Mouse (Mus musculus) CH12.LX (cell line): ENCODE measurements at regions not wholly inside any gene's neighbourhood (a gene's known extent, or its start where the extent isn't known, plus 50 kb on each side); places are given as distances from the start of the nearest gene placed in this dataset.

Experiments used
- DNase-seq: peaks from one replicate; pipeline ENCODE4 v3.0.0-alpha.2; 2013; ENCODE audit errors: extremely low read depth
- H3K27ac ChIP-seq: 2 replicates; pipeline ENCODE4 v1.5.1; 2012; ENCODE audit warnings: low read depth, mild to moderate bottlenecking, control low read depth, moderate library complexity; ENCODE audit not compliant: insufficient read depth
- H3K27me3 ChIP-seq: replicated peaks from 2 replicates; pipeline ENCODE3; 2012; ENCODE audit warnings: inconsistent platforms
- H3K36me3 ChIP-seq, 2 experiments: replicated peaks in 1 of 2; 2 replicates each; pipeline versions ENCODE3 to v1.6.1; 2012; ENCODE audit warnings: inconsistent platforms in 1 of 2, low read length in 1 of 2, mild to moderate bottlenecking in 1 of 2, mixed read lengths in 1 of 2, moderate library complexity in 1 of 2; ENCODE audit not compliant: control insufficient read depth in 1 of 2, insufficient read depth in 1 of 2
- H3K4me1 ChIP-seq, 2 experiments: 2 replicates each; pipeline ENCODE4 v1.6.1; 2012; ENCODE audit warnings: inconsistent platforms in 1 of 2, moderate library complexity in 1 of 2; ENCODE audit not compliant: insufficient read depth in 2 of 2, control insufficient read depth in 1 of 2
- H3K4me2 ChIP-seq: 2 replicates; pipeline ENCODE4 v1.6.1; 2012; ENCODE audit warnings: low read depth, mild to moderate bottlenecking, control low read depth; ENCODE audit not compliant: poor library complexity, insufficient read depth, severe bottlenecking
- H3K4me3 ChIP-seq, 3 experiments: fragments of 150-350 bp in 1 of 3; sonication (generic) in 1 of 3; replicated peaks in 1 of 3; 2 replicates each; pipeline versions ENCODE3 to v1.5.1; 2011 to 2012; ENCODE audit warnings: low read depth in 2 of 3, low read length in 2 of 3, mild to moderate bottlenecking in 2 of 3, moderate library complexity in 2 of 3, control low read depth in 1 of 3, improper control_type of control experiment in 1 of 3, inconsistent platforms in 1 of 3, mixed read lengths in 1 of 3; ENCODE audit not compliant: poor library complexity in 1 of 3
- H3K79me2 ChIP-seq: replicated peaks from 2 replicates; pipeline ENCODE4 v1.6.1; 2012; ENCODE audit warnings: mild to moderate bottlenecking, moderate library complexity; ENCODE audit not compliant: control insufficient read depth, poor library complexity, insufficient read depth, severe bottlenecking; ENCODE audit errors: extremely low read depth
- H3K9ac ChIP-seq: 2 replicates; pipeline ENCODE4 v1.6.1; 2012; ENCODE audit warnings: low read depth, mild to moderate bottlenecking, control low read depth, moderate library complexity; ENCODE audit not compliant: insufficient read depth
- H3K9me3 ChIP-seq: replicated peaks from 2 replicates; pipeline ENCODE3; 2012; ENCODE audit warnings: low read length, inconsistent platforms, mixed read lengths
- CHD1 ChIP-seq: IDR thresholded peaks from 2 replicates; pipeline ENCODE4 v1.6.1; 2012; ENCODE audit warnings: low read depth, low read length, improper control_type of control experiment, inconsistent platforms
- CHD2 ChIP-seq: IDR thresholded peaks from 2 replicates; pipeline ENCODE4 v1.6.1; 2011; ENCODE audit warnings: low read length, improper control_type of control experiment
- CTCF ChIP-seq, 2 experiments: IDR thresholded peaks in 1 of 2; conservative IDR thresholded peaks in 1 of 2; 2 replicates each; pipeline ENCODE4 v1.5.1; 2011 to 2012; ENCODE audit warnings: low read depth in 2 of 2, low read length in 2 of 2, improper control_type of control experiment in 1 of 2, inconsistent platforms in 1 of 2, mild to moderate bottlenecking in 1 of 2, moderate library complexity in 1 of 2
- ELF1 ChIP-seq: IDR thresholded peaks from 2 replicates; pipeline ENCODE4 v1.6.1; 2014; ENCODE audit warnings: low read depth, mild to moderate bottlenecking, inconsistent platforms, low read length, improper control_type of control experiment
- EP300 ChIP-seq: IDR thresholded peaks from 2 replicates; pipeline ENCODE4 v1.6.1; 2011; ENCODE audit warnings: low read length, improper control_type of control experiment
- ETS1 ChIP-seq: conservative IDR thresholded peaks from 2 replicates; pipeline ENCODE4 v1.6.1; 2012; ENCODE audit warnings: low read depth, mild to moderate bottlenecking, inconsistent platforms, low read length, improper control_type of control experiment, moderate library complexity
- HCFC1 ChIP-seq: IDR thresholded peaks from 2 replicates; pipeline ENCODE4 v1.6.1; 2012; ENCODE audit warnings: low read depth, mild to moderate bottlenecking, inconsistent platforms, low read length, improper control_type of control experiment
- IRF4 ChIP-seq: IDR thresholded peaks from 2 replicates; pipeline ENCODE4 v1.6.1; 2014; ENCODE audit warnings: low read depth, mild to moderate bottlenecking, inconsistent platforms, low read length, improper control_type of control experiment
- MAZ ChIP-seq: IDR thresholded peaks from 2 replicates; pipeline ENCODE4 v1.6.1; 2012; ENCODE audit warnings: low read depth, mild to moderate bottlenecking, inconsistent platforms, low read length, improper control_type of control experiment, moderate library complexity
- MEF2A ChIP-seq: IDR thresholded peaks from 2 replicates; pipeline ENCODE4 v1.6.1; 2014; ENCODE audit warnings: low read depth, mild to moderate bottlenecking, inconsistent platforms, low read length, improper control_type of control experiment, borderline replicate concordance
- MYC ChIP-seq: IDR thresholded peaks from 2 replicates; pipeline ENCODE4 v1.6.1; 2011; ENCODE audit warnings: low read depth, mild to moderate bottlenecking, improper control_type of control experiment, low read length
- POLR2AphosphoS2 ChIP-seq: IDR thresholded peaks from 2 replicates; pipeline ENCODE4 v1.6.1; 2011; ENCODE audit warnings: low read depth, low read length, improper control_type of control experiment
- RAD21 ChIP-seq: IDR thresholded peaks from 2 replicates; pipeline ENCODE4 v1.6.1; 2011; ENCODE audit warnings: low read depth, mild to moderate bottlenecking, low read length, improper control_type of control experiment, moderate library complexity
- TBP ChIP-seq: conservative IDR thresholded peaks from 2 replicates; pipeline ENCODE4 v1.6.1; 2011; ENCODE audit warnings: low read depth, low read length, improper control_type of control experiment
- TCF12 ChIP-seq: IDR thresholded peaks from 2 replicates; pipeline ENCODE4 v1.6.1; 2014; ENCODE audit warnings: low read depth, mild to moderate bottlenecking, inconsistent platforms, low read length, improper control_type of control experiment
- USF1 ChIP-seq: IDR thresholded peaks from 2 replicates; pipeline ENCODE4 v1.6.1; 2014; ENCODE audit warnings: low read depth, mild to moderate bottlenecking, inconsistent platforms, low read length, improper control_type of control experiment
- ZC3H11A ChIP-seq: IDR thresholded peaks from 2 replicates; pipeline ENCODE4 v1.6.1; 2012; ENCODE audit warnings: low read depth, mild to moderate bottlenecking, inconsistent platforms, low read length, improper control_type of control experiment
- ZKSCAN1 ChIP-seq: IDR thresholded peaks from 2 replicates; pipeline ENCODE4 v1.6.1; 2012; ENCODE audit warnings: low read depth, inconsistent platforms, low read length, improper control_type of control experiment, borderline replicate concordance
- ZNF384 ChIP-seq: IDR thresholded peaks from 2 replicates; pipeline ENCODE4 v1.6.1; 2012; ENCODE audit warnings: low read depth, low read length, improper control_type of control experiment, inconsistent platforms
- dilution Hi-C: fragments of 300-500 bp; cut with MboI; formaldehyde crosslinking; loops from 2 replicates; pipeline ENCODE4 v1.14.3; 2020; ENCODE audit warnings: low sequenced_read_pairs; ENCODE audit not compliant: extremely low pct_unique_long_range_greater_than_20kb, extremely low pct_ligation_motif_present
- in situ Hi-C: fragments of 300-500 bp; cut with MboI; formaldehyde crosslinking; loops from 3 replicates; pipeline ENCODE4 v1.14.3; 2019; ENCODE audit warnings: low sequenced_read_pairs, low pct_ligation_motif_present, low pct_unique_long_range_greater_than_20kb, mixed read lengths

DNA sequence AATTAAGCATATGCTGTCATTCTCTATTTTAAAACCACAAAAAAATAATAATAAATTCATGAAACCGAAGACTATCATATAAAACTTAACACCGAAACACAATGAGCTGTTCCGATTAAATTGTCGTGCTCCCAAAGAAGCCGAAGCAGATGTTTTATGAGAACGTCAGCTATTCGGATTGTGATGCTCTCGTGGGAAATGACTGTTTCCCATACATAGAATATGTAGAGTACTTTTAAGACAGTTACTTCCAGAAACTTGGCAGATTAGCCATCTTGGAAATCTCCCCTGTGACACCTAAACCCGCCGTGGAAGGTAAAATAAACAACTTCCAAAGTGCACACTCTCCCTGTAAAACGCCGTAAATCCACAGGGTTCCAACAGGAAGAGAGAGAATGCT lies 162.4 kb upstream of the Fbxl17 start:
- no peaks in the 10 kb centered on the region for H3K27me3 ChIP-seq
- dilution Hi-C loops: no loop called here
- DNase-seq: no peak
- H3K79me2 ChIP-seq: no peaks in the 10 kb centered on the region
- peaks cover 0 to 5% of the 10 kb centered on the region in 2 experiments; a peak in 1 of 4 replicates for H3K4me1 ChIP-seq
- H3K9me3 ChIP-seq: peaks cover 3% of the 10 kb centered on the region
- H3K4me3 ChIP-seq: no peak overlapping the region
- H3K9ac ChIP-seq: no peak overlapping the region
- no peak overlapping the region for H3K27ac ChIP-seq
- TF ChIP-seq ZKSCAN1: no peak
- TF ChIP-seq POLR2AphosphoS2: no peak
- no peak for TF ChIP-seq ZC3H11A
- no peak for TF ChIP-seq RAD21
- no peak for TF ChIP-seq IRF4
- TF ChIP-seq EP300: no peak
- no peak for TF ChIP-seq MYC
- TF ChIP-seq USF1: no peak
- TF ChIP-seq TBP: no peak
- TF ChIP-seq CHD2: no peak
- no peak for TF ChIP-seq ZNF384
- no peak for TF ChIP-seq TCF12
- TF ChIP-seq MEF2A: no peak
- no peak for TF ChIP-seq HCFC1
- no peak for TF ChIP-seq ETS1
- no peak for TF ChIP-seq MAZ
- TF ChIP-seq ELF1: no peak
- no peaks in the 10 kb centered on the region for H3K36me3 ChIP-seq
- no peak overlapping the region for H3K4me2 ChIP-seq
- in situ Hi-C loops: no loop called here

- no peak for DNase-seq
- H3K36me3 ChIP-seq: peaks cover 0 to 2% of the 10 kb centered on the region in 2 experiments
- H3K79me2 ChIP-seq: no peaks in the 10 kb centered on the region
- H3K4me2 ChIP-seq: no peak overlapping the region
- in situ Hi-C loops: no loop called here
- H3K27me3 ChIP-seq: no peaks in the 10 kb centered on the region
- H3K27ac ChIP-seq: no peak overlapping the region
- H3K9ac ChIP-seq: no peak overlapping the region
- peaks cover 5% of the 10 kb centered on the region for H3K9me3 ChIP-seq
- no peak overlapping the region for H3K4me3 ChIP-seq
- dilution Hi-C loops: no loop called here
- peaks cover 9 to 58% of the 10 kb centered on the region in 2 experiments for H3K4me1 ChIP-seq
- TF ChIP-seq HCFC1: no peak
- TF ChIP-seq CTCF (conservative IDR thresholded peaks at IDR 0.05 in 1 of 2, IDR thresholded peaks at IDR 0.05 in 1 of 2; ENCODE audit: low read depth in 2 of 2, low read length in 2 of 2): no peak
- TF ChIP-seq IRF4: no peak
- no peak for TF ChIP-seq ZKSCAN1
- no peak for TF ChIP-seq MAZ
- no peak for TF ChIP-seq CHD1
- no peak for TF ChIP-seq CHD2
Measured at GRCm38 (mm10) chr17:63676791-63677190, 177.0 kb upstream of the Fbxl17 start.
